Mouse (Mus musculus) liver, embryonic 14.5 days (tissue): ENCODE data around the gene G6pc.
"Not testable (repeated sequence)": the region's sequence is repeated elsewhere in the genome, so short reads cannot be mapped to it uniquely, and the experiment has no call there.

ENCODE experiments used
- CTCF ChIP-seq: IDR thresholded peaks from 2 replicates; pipeline ENCODE4 v1.5.1; 2016; ENCODE audit warnings: antibody characterized with exemption, low read depth, control low read depth
- EP300 ChIP-seq: IDR thresholded peaks from 2 replicates; pipeline ENCODE4 v1.6.1; 2016; ENCODE audit warnings: antibody characterized with exemption, low read depth

GRCm38 (mm10) chr11:101330961-101331360 lies 36.4 kb upstream of the G6pc start:
- not testable (repeated sequence) for TF ChIP-seq CTCF, EP300
